Mouse (Mus musculus) right cerebral cortex, postnatal 10 days (tissue): ENCODE measurements at regions not wholly inside any gene's neighbourhood (a gene's known extent, or its start where the extent isn't known, plus 50 kb on each side); places are given as distances from the start of the nearest gene placed in this dataset.

Experiments used
- DNase-seq, 2 experiments: peaks; one replicate each; pipeline ENCODE4 v3.0.0; 2021; ENCODE audit warnings: low spot score in 2 of 2

DNA sequence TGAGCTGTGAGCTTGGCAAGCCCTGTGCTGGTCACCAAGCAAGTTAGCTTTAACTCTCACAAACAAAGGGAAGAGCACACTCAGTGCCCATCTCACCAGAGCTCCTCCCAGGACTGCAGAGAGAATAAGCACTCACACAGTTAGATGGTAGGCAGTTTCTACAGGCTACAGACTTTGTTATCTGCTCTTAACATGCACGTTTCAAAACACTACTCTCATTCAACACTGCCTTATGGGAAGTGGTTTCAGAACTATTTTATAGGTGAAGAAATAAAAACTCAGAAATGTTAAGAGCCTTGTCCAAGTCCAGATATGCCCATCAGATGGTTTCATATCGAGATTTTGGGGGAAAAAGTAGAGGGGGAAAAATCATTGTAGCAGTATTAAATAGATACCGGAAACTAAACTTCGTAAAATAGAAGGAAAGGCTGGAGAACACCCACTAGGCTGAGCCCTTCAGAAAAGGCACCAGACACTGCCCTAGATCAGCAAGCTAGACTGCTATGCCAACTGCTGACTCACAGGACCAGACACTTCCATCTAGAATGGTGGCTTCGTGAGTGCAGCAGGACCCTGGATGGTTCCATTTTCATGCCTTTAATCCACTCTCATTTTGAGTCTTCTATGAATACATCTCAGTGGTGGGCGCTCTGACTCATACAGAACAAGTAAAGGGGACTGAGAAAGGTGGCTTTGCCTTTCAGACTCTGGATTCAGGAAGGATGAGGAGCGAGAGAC is 51.3 kb upstream of the Serbp1 start:
- no peak for DNase-seq

GRCm38 (mm10) chr6:67184662-67185061 is 53.3 kb upstream of the Serbp1 start:
- DNase-seq: no peak

GRCm38 (mm10) chr6:67183481-67184215 is 54.3 kb upstream of the Serbp1 start:
- no peak for DNase-seq

- DNase-seq: no peak
These were observed 55.5 kb upstream of the Serbp1 start for GRCm38 (mm10) chr6:67182453-67182852.

DNA sequence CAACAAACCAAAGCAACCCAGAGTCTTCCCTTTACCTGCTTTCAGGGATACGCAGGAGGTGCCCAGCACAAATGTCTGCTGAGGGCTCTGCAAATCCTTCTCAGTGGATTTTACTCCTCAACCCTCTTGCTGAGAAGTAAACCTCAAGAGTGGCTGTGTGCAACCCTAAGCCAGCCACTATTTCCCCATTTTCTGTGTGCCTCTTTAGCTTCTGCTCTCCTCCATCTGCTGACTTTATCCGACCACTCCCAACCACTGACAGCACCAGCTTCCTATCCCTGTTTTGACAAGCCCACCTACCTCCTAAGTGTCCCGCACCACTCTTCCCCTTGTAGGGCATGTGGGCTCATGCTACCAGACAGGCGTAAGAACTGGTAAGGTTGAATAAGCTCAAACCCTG is 56.5 kb upstream of the Serbp1 start:
- DNase-seq: no peak

- no peak for DNase-seq
These were observed 58.6 kb upstream of the Serbp1 start for GRCm38 (mm10) chr6:67179416-67179815.

DNA sequence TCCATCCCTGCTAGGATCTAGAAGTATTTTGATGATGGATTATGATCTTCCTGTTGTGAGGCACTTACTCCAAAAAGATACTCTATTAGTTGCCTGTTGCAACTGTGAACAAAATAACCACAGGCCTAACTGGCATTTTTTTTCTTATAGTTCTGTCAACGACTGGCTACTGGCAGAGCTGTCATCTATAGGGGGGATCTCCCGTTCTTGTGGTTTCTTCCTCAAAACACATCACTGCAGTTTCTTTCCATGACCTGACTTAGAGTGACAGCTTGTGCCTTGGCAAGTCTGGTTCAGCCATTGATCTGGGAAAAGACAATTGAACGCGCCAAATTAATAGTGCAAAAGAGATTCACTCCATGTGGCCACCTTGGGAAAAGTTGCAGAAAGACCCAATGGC is 59.4 kb upstream of the Serbp1 start:
- no peak for DNase-seq

GRCm38 (mm10) chr6:67178101-67178500 is 59.9 kb upstream of the Serbp1 start:
- no peak for DNase-seq

- no peak for DNase-seq
These were observed 67.4 kb upstream of the Serbp1 start for GRCm38 (mm10) chr6:67170674-67170946.

DNA sequence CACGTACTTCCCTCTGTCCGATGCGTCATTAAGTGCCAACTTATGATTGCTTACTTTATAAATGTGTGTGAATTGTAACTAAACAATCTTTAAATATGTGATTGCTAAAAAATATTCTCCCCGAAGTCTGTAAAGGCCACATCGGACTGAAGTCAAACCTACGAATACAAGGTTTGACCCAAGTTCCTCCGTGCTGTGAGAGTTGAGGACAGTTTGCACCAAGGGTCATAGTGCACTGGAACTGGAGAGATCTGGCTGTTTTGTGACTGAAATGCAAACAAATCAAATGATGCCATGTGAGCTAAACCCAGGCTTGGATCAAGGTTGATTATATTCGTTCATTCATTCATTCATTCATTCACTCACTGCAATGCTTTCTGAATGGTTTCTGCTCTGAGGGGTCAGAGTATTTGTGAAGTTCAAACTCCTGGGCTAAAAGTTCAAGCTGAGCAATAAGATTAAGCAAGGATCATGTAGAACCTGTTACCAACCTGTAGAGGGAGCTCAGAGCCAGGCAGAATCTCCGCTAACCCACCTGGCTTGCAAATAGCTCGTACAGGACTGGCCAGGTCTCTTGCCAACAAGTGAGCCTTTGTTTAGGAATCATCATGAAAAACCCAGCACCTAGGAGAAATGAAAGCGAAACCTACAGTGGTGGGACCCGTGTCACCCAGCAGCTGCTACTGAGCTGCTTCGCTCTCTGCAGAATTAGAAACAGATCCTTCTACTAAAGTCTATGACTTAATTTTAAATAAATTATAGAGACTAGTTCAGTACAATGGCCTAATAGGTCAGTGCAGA is 67.9 kb upstream of the Serbp1 start:
- peak; percentile 59 for DNase-seq

GRCm38 (mm10) chr6:67168803-67169202 is 69.2 kb upstream of the Serbp1 start:
- DNase-seq: no peak

GRCm38 (mm10) chr6:67168031-67168777 is 69.8 kb upstream of the Serbp1 start:
- DNase-seq: peak; percentile 66 to 77

DNA sequence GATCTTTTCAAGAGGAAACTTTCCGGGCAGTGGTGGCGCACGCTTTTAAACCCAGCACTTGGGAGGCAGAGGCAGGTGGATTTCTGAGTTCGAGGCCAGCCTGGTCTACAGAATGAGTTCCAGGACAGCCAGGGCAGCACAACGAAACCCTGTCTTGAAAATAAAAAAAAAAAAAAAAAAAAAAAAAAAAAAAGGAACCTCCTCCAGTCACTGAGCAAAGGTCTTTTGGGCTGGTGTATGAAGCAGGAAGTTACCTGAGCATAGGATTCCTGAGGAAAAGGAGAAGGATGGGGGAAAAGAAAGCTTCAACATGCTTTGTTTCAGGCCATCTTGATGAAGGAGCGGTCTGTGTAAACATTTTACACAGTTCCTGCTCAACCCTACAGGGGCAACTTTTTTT is 72.9 kb upstream of the Serbp1 start:
- DNase-seq: no peak

- no peak for DNase-seq
These were observed 74.0 kb upstream of the Serbp1 start for GRCm38 (mm10) chr6:67163947-67164346.

- DNase-seq: no peak
These were observed 75.2 kb upstream of the Serbp1 start for GRCm38 (mm10) chr6:67162814-67163213.

- no peak for DNase-seq
These were observed 76.4 kb upstream of the Serbp1 start for GRCm38 (mm10) chr6:67161610-67162009.

- DNase-seq: no peak
These were observed 77.4 kb upstream of the Serbp1 start for GRCm38 (mm10) chr6:67160564-67160963.

GRCm38 (mm10) chr6:67159726-67160523 is 78.1 kb upstream of the Serbp1 start:
- DNase-seq: no peak

- DNase-seq: no peak
These were observed 78.8 kb upstream of the Serbp1 start for GRCm38 (mm10) chr6:67159224-67159623.

DNA sequence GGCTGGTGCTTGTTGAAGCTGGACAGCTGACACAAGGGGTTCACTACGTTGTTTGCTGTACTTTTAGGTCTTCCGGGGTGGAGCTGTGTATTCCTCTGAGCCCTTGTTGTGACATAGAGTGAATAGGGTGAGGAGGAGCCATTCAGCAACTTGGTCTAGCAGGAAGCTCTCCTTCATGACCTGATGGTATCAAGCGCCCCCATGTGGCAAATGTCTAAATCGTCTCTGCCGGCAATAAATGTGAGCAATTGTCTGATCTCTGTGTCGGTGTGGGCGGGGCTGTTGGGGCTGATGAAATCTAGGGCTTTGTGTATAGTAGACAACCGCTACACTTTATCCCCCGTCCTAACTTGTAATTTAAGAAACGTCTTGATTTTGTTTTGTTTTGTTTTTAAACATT is 79.2 kb upstream of the Serbp1 start:
- peak; percentile 87 to 92 for DNase-seq

GRCm38 (mm10) chr6:67152845-67153468 is 85.0 kb upstream of the Serbp1 start:
- DNase-seq: no peak
